Mouse (Mus musculus): ENCODE results near the gene Gm13697.

Gm13697 gene

DNA sequence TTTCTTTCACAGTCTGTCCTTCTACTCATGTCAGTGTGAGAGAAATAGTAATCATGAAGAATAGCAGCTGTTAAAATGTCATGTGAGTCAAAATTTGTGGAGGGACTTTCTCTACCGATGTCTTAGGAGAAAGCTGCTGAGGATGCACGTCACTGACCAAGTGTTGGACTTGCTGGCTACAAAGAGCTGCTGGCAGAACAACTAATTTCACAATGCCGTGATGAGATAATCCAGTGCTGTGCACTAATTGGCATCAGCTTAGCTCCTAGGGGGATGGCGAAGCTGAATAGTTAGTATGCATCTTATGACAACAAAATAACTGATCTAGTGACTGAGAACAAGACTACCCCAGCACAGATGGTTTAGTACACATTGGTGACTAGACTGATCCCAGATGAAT lies 40.7 kb downstream of the Gm13697 start:
- DNase-seq (ENCODE audit: extremely low spot score, low read depth, low spot score), result no peak

DNA sequence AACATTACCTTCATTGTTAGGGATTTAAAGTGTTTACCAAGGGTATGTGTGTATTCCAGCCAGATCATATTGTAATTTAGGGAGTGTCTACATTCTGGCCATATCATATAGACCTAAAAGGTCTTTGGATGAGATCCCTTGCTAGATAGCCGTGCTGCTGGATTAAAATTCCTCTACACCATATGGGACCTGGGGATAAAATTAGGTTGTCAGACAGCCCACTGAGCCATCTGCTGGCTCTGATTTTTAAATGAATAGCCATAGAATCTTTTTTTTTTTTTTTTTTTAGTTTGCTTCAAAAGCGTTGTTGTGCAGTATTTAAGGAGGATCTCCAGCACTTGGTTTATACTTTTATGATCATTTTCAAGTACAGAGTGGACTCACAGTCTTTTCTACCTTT lies 48.0 kb downstream of the Gm13697 start:
- no peak for DNase-seq (ENCODE audit: extremely low spot score, low read depth, low spot score)

- no peak for DNase-seq (ENCODE audit: extremely low spot score, low read depth, low spot score)
Measured at GRCm38 (mm10) chr2:84035997-84036396, 51.5 kb downstream of the Gm13697 start.
